Mouse (Mus musculus): ENCODE measurements around the gene Coro6.

- TF ChIP-seq POLR2A (IDR thresholded peaks at IDR 0.05; ENCODE audit: borderline replicate concordance, low read depth, low read length) (no peak), CTCF (IDR thresholded peaks at IDR 0.05; ENCODE audit: low read depth, low read length) (peak; percentile 49)
These were observed 35.1 kb downstream of the Coro6 start for GRCm38 (mm10) chr11:77497341-77497756.
